Mouse (Mus musculus): Measurements from ENCODE around the gene Sox11.

GRCm38 (mm10) chr12:27338116-27338515, 4.3 kb downstream of the Sox11 start:
- no peak for TF ChIP-seq CTCF (IDR thresholded peaks at IDR 0.05; ENCODE audit: low read depth, low read length)
- TF ChIP-seq POLR2A (IDR thresholded peaks at IDR 0.05; ENCODE audit: insufficient read depth, low read length): no peak
- no peak for TF ChIP-seq EP300 (IDR thresholded peaks at IDR 0.05; ENCODE audit: insufficient read depth, low read depth, low read length)

All from ES-Bruce4 (cell line).